Mouse (Mus musculus): ENCODE data around the gene Acvr2a. TPM values are rescaled to one million over a fixed set of nuclear protein-coding genes. Genes with fewer than 3 reads are reported as not detected.

Acvr2a gene
- polyA plus RNA-seq, 1 experiment from 2014 or later = 2.4 TPM

Other genes with a start within 250 kb of the Acvr2a start
- gene Mbd5, start 135.4 kb downstream of the Acvr2a start, polyA plus RNA-seq (2015; fragmentation: Nextera tagmentation; extraction: Ambion mirVana) = 5.6 and 7.6 TPM in 2 replicates
- gene Orc4, start 136.2 kb downstream of the Acvr2a start, polyA plus RNA-seq (2015; fragmentation: Nextera tagmentation; extraction: Ambion mirVana) = 29.3 and 31.0 TPM in 2 replicates

Measured in liver, embryonic 15.5 days (tissue).